Mouse (Mus musculus) cortical plate, adult 2 months (tissue): ENCODE data around the gene Gtsf1l.
A peak's percentile ranks its signal among the peaks of the same experiment; 100 is the strongest.

Experiments used
- CTCF ChIP-seq: fragments of 200-500 bp; IDR thresholded peaks from 2 replicates; pipeline ENCODE4 v1.5.1; 2011; ENCODE audit warnings: mild to moderate bottlenecking, control low read depth, low read length; ENCODE audit not compliant: insufficient read depth; ENCODE audit errors: extremely low read depth
- POLR2A ChIP-seq: fragments of 200-500 bp; IDR thresholded peaks from 2 replicates; pipeline ENCODE4 v1.6.1; 2011; ENCODE audit warnings: mild to moderate bottlenecking, low read length, control low read depth; ENCODE audit not compliant: insufficient read depth; ENCODE audit errors: extremely low read depth

DNA sequence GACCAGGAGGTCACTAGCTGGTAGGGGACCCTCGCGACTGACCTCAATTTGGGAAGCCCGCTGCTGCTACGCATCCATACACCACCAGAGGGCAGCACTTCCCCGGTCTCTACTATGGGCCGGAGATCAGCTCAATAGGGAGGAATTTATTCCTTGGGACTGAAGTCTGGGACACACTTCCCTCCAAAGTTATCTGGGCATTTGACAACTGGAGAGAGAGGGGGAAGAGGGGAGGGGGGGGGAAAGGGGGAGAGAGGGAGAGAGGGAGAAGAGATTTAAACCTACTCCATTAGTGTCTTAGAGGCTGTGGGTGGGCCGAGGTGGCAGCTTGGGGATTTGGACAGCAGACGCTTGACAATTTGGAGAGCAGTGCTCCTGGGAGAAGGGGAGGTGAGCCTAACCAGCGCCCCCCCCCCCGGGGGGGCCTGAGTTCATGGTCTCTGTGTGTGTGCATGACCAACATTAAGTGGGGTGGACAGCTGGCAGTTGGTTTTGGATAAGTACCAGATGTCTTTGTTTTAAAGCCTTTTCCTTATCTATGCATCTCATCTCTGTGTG, 14.1 kb upstream of the Gtsf1l start:
- TF ChIP-seq CTCF (peak; percentile 83), POLR2A (no peak)
